Mouse (Mus musculus): ENCODE measurements around the gene Tjp2.

DNA sequence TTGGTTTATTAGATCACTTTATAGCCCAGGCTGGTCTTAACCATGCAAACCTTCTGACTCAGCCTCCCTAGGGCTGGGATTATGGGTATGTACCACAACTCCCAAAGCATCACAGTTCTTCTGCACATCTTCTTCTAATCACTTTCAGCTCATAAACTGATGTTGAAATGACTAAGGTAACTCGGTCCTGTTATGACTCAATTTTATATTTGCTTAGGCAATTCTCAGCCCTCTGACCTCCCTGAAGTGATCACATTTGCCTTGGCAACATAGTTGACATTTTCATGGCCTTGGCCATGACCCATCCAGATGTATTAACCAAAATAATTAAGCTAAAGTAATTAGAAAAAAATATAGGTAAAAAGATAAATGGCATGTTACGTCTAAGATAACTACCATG, 134.5 kb downstream of the Tjp2 start:
- TF ChIP-seq GATA1 (IDR thresholded peaks at IDR 0.05; ENCODE audit: low read length) (no peak), TAL1 (IDR thresholded peaks at IDR 0.05; ENCODE audit: low read length) (no peak)
